Mouse (Mus musculus) brain, embryonic 18.5 days (tissue): Measurements from ENCODE around the gene 4921536K21Rik.
"Not testable (repeated sequence)": the region's sequence is repeated elsewhere in the genome, so short reads cannot be mapped to it uniquely, and the experiment has no call there.

ENCODE experiments used
- DNase-seq: peaks from one replicate; pipeline ENCODE4 v3.0.0-alpha.2; 2012; ENCODE audit warnings: low read depth, low spot score

The 4921536K21Rik gene

GRCm38 (mm10) chr11:3911440-3911839, 16.5 kb upstream of the 4921536K21Rik start:
- not testable (repeated sequence) for DNase-seq

GRCm38 (mm10) chr11:3910513-3911310, 15.8 kb upstream of the 4921536K21Rik start:
- DNase-seq = no peak

GRCm38 (mm10) chr11:3909236-3909635, 14.3 kb upstream of the 4921536K21Rik start:
- DNase-seq = no peak

GRCm38 (mm10) chr11:3905446-3905845, 10.5 kb upstream of the 4921536K21Rik start:
- DNase-seq = no peak

- no peak for DNase-seq
Observed at GRCm38 (mm10) chr11:3904673-3905072, 9.8 kb upstream of the 4921536K21Rik start.

- no peak for DNase-seq
Observed at GRCm38 (mm10) chr11:3903046-3903445, 8.1 kb upstream of the 4921536K21Rik start.

GRCm38 (mm10) chr11:3902516-3902915, 7.6 kb upstream of the 4921536K21Rik start:
- DNase-seq = no peak

- no peak for DNase-seq
Observed at GRCm38 (mm10) chr11:3900296-3900695, 5.4 kb upstream of the 4921536K21Rik start.

- no peak for DNase-seq
Observed at GRCm38 (mm10) chr11:3895933-3896332, 1.0 kb upstream of the 4921536K21Rik start.

GRCm38 (mm10) chr11:3895458-3895857, 560 bp upstream of the 4921536K21Rik start:
- no peak for DNase-seq

- DNase-seq = no peak
Observed at GRCm38 (mm10) chr11:3893970-3894369, 928 bp downstream of the 4921536K21Rik start.

GRCm38 (mm10) chr11:3887331-3887730, 7.6 kb downstream of the 4921536K21Rik start:
- no peak for DNase-seq

GRCm38 (mm10) chr11:3883711-3884110, 11.2 kb downstream of the 4921536K21Rik start:
- no peak for DNase-seq

- DNase-seq = no peak
Observed at GRCm38 (mm10) chr11:3879836-3880235, 15.1 kb downstream of the 4921536K21Rik start.

GRCm38 (mm10) chr11:3878660-3879059, 16.2 kb downstream of the 4921536K21Rik start:
- no peak for DNase-seq

- no peak for DNase-seq
Observed at GRCm38 (mm10) chr11:3876419-3876818, 18.5 kb downstream of the 4921536K21Rik start.

GRCm38 (mm10) chr11:3864343-3864742, 30.6 kb downstream of the 4921536K21Rik start:
- no peak for DNase-seq

- DNase-seq = peak; percentile 37
Observed at GRCm38 (mm10) chr11:3863454-3864112, 31.3 kb downstream of the 4921536K21Rik start, which contains the start of gene Osbp2. TSS of gene Osbp2 (minus strand) at chr11:3863903.

- no peak for DNase-seq
Observed at GRCm38 (mm10) chr11:3862661-3863453, 32.0 kb downstream of the 4921536K21Rik start.

GRCm38 (mm10) chr11:3860361-3860760, 34.5 kb downstream of the 4921536K21Rik start:
- DNase-seq = no peak

GRCm38 (mm10) chr11:3859778-3860177, 35.1 kb downstream of the 4921536K21Rik start:
- DNase-seq = no peak

GRCm38 (mm10) chr11:3857902-3858301, 37.0 kb downstream of the 4921536K21Rik start:
- DNase-seq = no peak
